Mouse (Mus musculus): ENCODE results near the gene Mief2. TPM values are rescaled to one million over a fixed set of nuclear protein-coding genes. Genes with fewer than 3 reads are reported as not detected.

Gene Mief2
- polyA plus RNA-seq (2012; rRNA removed; ENCODE audit: low replicate concordance) = 27.3 and 38.2 TPM in 2 replicates

DNA sequence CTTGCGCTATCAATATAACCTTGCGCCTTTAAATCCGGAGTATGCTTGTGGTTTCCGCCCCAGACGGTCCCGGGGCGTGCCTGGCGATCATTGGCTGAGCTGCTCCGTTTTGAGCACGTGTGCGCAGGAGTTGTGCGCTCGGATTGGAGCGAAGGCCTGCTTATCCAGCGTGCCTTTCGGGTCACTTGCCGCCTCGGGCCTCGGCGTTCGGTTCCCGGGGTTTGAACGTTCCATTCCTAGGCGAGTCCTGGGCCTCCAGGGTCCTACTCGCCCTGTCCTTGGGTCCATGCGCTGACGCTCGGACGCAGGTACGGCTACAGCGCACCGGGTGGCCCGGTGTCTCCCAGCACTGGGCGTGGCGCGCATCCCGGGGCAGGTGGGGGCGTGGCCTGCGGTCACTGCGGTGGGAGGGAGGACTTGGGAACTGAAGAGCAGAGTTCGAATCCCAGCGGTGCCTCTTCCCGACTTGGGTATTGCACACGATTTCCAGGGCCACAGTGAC lies at the start of gene Mief2:
Gene Mief2, plus strand, starts transcription at position 139 of the 502 bp plus-strand sequence.

DNA sequence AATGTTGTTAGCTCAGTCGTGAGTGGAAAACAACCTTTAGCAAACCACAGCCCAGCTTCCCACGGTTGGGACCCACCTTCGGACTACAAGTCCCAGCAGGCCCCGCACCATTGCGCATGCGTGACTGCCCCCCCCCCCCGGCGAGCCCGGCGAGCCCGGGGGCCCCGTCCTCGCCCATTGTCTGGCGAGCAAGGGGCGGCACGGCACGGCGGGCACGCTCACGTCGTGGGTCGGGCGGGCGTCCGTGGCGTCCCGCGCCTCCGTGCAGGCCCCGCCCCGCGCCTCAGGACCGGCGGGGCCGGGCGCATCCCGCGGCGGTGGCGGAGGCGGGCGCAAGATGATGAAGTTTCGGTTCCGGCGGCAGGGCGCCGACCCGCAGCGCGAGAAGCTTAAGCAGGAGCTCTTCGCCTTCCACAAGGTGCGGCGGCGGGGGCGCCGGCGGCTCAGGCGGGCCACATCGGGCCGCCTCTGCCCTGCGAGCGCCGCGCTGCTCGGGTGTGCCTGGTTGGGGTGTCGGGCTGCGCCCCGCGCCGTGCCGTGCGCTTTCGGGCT lies 28.6 kb upstream of the Mief2 start, which contains the start of gene Llgl1:
Gene Llgl1, plus strand, starts transcription at position 200 of the 552 bp plus-strand sequence.

DNA sequence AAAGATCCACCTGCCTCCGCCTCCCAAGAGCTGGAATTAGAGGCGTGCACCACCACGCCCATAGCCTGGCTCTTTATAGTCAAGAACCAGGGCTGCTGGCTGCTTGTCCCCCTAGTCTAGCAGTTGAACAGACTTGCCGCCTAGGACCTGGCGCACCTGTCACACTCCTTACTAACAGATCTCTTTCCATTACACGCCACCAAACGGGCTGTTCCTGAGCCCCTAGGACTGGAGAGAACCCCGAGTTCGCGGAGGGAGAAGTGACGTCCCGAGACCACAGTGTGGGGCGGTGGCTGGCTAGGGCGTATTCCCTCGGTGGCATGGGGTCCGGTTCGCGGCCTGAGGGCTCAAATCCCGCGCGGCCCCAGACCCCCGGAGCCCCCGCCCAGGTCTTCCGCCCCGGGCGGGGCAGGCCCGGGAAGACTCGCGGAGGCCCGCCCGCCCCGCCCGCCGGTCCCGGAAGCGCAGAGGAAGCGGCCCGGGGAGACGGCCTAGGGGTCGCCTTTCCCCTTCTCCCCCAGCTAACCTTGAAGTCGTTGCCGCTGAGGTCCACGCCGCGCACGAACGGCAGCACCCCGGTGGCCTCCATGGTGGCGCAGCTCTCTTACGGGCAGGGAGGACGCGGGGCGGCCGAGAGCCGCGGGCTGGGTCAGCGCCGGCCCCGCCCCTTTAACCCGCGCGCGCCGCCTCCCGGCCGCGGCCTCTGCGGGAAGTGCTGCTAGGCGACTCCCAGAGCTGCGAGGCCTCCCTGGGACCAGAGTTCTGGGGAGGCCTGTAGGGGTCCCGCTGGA lies 1.4 kb upstream of the Mief2 start, which contains the start of gene Flii:
Gene Flii, minus strand, starts transcription at position 663 of the 791 bp plus-strand sequence.

DNA sequence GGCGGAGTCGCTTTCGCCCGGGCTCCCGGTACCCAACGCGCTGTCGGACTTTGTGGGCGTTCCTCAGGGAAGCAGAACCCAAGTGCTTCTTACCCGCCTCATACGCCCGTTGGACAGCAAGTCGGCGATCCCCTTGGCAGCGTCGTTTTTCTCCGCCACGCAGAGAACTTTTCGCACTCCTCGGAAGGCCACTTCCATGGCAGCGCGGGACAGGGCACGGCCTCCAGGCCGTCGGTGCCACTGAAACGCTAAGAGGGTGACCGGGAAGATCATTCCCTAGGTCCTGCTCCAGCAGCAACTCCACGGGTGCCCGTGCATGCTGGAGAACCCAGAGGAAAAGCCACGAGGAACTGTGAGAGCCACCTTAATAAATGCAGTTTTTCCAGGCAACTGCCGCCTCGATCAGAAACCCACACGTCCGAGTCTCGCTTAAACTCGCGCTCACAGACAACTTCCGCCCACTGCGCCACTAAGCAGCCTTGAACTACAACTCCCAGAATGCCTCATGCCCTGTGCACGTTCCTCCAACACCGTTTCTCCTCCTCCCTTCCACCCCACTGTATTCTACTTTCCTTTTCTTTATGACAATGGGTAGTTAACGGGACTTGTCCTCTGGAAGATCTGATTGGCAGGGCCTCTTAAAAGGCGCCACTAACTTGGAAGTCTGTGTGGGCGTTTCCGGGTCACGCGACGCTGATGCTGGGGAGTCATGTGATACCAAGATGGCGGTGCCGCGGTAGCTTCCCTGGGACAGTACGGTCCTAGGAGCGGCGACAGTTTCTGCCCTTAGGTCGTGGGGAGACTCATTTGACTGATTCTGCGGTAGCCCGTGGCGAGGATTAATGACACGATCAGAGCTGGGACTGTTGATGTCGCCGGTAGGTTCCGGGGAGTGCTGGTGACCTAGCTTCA lies 48.9 kb downstream of the Mief2 start, which contains the start of the genes Top3a and Smcr8:
Gene Top3a, minus strand, starts transcription at position 537 of the 912 bp plus-strand sequence.
Gene Smcr8, plus strand, starts transcription at position 696 of the 912 bp plus-strand sequence.

Other genes starting within 250 kb of the Mief2 start
- gene Alkbh5, start 192.0 kb upstream of the Mief2 start, polyA plus RNA-seq (2012; rRNA removed; ENCODE audit: low replicate concordance) = 30.1 and 33.6 TPM in 2 replicates
- 65.4 and 75.2 TPM in 2 replicates for gene Llgl1, start 28.7 kb upstream of the Mief2 start, polyA plus RNA-seq (2012; rRNA removed; ENCODE audit: low replicate concordance)
- 190 and 281 TPM in 2 replicates for gene Flii, start 1.1 kb upstream of the Mief2 start, polyA plus RNA-seq (2012; rRNA removed; ENCODE audit: low replicate concordance)
- gene Top3a, start 49.0 kb downstream of the Mief2 start, polyA plus RNA-seq (2012; rRNA removed; ENCODE audit: low replicate concordance) = 7.6 and 7.7 TPM in 2 replicates
- 11.6 and 19.0 TPM in 2 replicates for gene Smcr8, start 49.1 kb downstream of the Mief2 start, polyA plus RNA-seq (2012; rRNA removed; ENCODE audit: low replicate concordance)
- gene Shmt1, start 83.3 kb downstream of the Mief2 start, polyA plus RNA-seq (2012; rRNA removed; ENCODE audit: low replicate concordance) = 11.6 and 18.9 TPM in 2 replicates
- 27.1 and 57.3 TPM in 2 replicates for gene Dhrs7b, start 102.2 kb downstream of the Mief2 start, polyA plus RNA-seq (2012; rRNA removed; ENCODE audit: low replicate concordance)
- gene Tmem11, start 150.9 kb downstream of the Mief2 start, polyA plus RNA-seq (2012; rRNA removed; ENCODE audit: low replicate concordance) = 70.6 and 81.1 TPM in 2 replicates
- gene Natd1, start 186.4 kb downstream of the Mief2 start, polyA plus RNA-seq (2012; rRNA removed; ENCODE audit: low replicate concordance) = 48.7 and 62.6 TPM in 2 replicates
- 27.7 and 69.8 TPM in 2 replicates for gene Map2k3, start 203.6 kb downstream of the Mief2 start, polyA plus RNA-seq (2012; rRNA removed; ENCODE audit: low replicate concordance)

All from mammary gland, adult 2 months (tissue).